Mouse (Mus musculus) c-Kit-positive CD71-positive TER-119-negative erythroid progenitor cells, embryonic 14.5 days (primary cell): Measurements from ENCODE around the gene Spry2.

ENCODE experiments used
- DNase-seq: peaks from one replicate; pipeline ENCODE4 v3.0.0-alpha.2; 2013; ENCODE audit warnings: low read depth

Spry2 gene

DNA sequence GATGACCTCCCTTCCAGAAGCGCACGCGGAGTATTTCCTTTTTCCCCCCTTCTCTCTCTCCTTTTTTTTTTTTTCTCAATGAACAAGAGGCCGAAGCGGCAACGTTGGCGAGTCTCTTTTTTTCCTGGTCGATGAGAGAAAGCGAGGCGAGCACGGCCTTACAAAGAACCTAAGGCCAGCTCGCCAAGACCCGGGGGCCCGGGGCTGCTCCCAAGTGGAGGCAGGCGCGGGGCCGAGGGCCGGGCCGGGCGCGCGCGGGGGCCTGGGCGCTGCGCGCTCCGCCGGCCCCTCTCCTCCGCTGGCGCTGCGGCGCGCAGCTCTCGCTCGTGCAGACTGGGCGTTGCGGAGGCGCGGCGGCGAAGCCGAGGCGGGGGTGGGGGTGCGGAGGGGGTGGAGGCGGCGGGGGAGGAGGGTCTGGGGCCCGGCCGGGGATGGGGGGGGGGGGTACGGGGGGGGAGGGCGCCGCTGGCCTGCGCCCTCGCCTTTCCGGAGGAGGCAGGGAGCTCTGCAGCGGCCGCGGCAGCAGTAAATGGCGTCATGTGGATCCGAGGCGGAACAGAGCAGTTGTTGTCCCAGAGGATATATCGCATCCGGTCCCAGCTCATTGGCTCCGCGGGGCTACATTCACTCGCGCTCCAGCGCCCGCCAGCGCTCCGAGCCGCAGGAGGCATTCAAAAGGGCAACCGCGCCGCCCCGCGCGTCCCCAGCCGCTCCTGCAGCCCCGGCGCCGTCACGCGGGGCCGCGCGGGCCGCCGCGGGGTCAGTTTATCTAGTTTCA lies at the start of gene Spry2:
TSS of gene Spry2 (minus strand) at position 29 of the 778 bp plus-strand sequence.
- peak; percentile 50 for DNase-seq

DNA sequence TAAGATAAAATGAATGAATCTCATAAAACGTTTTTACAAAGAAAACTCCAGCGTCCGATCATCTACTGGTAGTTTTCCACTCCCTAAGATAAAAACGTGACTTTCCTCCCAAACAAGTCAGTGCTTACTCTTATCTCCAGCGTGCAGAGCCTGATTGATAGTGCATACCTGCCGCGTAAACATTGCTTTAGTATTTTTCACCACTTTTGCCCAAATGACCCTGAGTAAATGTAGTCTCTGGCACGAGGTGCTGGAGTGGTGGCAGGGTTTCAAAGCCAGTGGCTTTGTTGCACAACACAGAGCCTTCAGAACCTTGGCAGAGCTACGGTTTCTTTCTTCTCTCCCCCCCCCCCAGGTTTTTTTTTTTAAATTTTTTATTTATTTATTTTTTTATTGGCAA lies 44.7 kb upstream of the Spry2 start:
- DNase-seq: no peak

GRCm38 (mm10) chr14:105926726-105927125 lies 30.1 kb upstream of the Spry2 start:
- no peak for DNase-seq

- DNase-seq: no peak
Measured at GRCm38 (mm10) chr14:105925305-105925704, 28.7 kb upstream of the Spry2 start.

- no peak for DNase-seq
Measured at GRCm38 (mm10) chr14:105924712-105925111, 28.1 kb upstream of the Spry2 start.

- no peak for DNase-seq
Measured at GRCm38 (mm10) chr14:105922874-105923273, 26.3 kb upstream of the Spry2 start.

DNA sequence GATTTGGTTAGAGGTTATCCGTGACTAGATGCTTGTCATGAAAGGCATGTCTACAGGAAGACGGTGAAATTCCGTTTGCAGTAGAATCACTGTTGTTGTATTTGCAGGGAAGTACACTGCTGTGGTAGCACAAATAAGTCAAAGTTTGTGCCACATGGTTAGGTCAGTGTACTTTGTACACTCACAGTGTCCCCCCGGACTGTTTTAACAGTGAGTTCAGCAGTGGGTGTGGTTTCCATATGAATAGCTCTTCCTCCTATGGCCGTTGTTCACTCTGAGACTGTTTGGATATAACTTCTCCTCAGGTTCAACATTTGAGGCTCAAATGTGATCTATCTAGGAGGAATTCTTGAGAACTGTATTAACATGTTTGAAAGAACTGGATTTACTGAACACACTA lies 25.8 kb upstream of the Spry2 start:
- no peak for DNase-seq

- DNase-seq: no peak
Measured at GRCm38 (mm10) chr14:105921217-105921695, 24.6 kb upstream of the Spry2 start.

DNA sequence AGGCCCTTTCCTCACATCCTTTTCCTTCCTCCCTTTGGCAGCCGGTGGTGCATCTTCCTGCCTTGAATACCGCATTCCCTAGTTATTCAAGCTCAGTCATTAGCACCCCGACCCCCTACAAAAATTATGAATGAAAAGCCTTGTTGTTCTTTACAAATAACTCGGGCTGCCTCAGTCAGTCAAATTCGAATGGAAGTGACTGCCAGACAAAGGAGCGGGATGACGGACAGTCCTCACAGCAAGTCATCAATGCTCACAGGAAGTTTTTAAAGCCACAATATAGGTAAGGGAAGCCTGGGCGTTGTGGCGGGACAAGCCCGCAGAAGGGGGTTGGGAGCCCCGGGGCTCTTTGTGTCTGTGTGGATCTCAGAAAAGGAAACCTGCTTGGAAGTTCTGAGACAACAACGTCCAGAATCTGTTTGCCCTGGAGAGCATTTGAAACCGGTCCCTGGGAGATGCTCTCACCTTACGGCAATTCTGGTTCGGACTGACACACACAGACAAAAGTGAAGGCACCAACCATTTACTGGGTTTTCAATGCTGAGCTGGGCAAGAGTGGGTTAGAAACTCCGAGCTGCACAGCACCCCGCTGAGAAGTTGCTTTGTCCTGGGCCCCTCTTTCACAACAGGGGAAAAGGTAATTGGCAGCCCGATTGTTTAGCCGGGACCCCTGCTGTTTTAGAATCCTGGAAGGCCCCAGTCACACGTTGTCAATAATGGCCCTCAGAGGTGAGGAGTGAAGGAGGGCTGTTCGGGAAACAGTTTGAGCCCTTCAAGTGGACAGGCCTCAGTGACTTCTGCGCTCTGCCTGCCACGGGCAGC lies 24.0 kb upstream of the Spry2 start:
- DNase-seq: no peak

DNA sequence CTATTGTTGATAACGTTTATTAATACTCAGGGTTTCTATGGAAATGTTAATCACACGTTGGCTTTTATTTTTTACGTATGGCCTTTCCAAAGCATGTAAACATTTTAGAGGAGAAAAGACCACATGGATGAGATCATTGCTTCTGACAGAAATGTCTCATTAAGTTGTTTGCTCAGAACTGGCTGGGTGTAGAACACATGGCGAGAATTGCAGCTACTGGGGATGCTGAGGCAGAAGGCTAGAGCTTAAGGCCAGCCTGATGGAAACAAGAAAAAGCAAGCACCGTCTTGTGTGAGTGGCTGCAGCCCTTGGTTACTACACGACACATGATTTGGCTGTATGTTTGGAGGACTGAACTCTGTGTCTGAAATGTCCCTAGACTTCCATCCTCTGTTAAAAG lies 10.6 kb upstream of the Spry2 start:
- DNase-seq: no peak

DNA sequence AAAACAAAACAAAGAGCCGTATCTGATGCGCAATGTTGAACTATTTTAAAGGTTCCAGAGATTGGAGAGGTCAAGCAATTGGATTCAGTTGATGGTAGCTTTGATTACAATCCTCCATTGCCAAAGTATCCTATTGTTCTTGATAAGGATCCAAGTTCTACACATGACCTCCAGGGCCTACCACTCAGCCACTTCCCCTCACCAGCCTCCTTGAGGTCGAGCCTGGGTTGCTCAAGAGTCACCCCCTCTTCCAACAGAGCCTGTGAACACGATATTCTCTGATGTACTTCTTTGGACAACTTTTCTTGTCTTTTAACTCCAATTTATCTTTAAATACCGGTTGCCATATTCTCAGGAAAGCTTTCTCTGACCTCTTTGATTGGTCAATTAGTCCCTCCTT lies 9.3 kb upstream of the Spry2 start:
- DNase-seq: no peak

- DNase-seq: no peak
Measured at GRCm38 (mm10) chr14:105905509-105905908, 8.9 kb upstream of the Spry2 start.

DNA sequence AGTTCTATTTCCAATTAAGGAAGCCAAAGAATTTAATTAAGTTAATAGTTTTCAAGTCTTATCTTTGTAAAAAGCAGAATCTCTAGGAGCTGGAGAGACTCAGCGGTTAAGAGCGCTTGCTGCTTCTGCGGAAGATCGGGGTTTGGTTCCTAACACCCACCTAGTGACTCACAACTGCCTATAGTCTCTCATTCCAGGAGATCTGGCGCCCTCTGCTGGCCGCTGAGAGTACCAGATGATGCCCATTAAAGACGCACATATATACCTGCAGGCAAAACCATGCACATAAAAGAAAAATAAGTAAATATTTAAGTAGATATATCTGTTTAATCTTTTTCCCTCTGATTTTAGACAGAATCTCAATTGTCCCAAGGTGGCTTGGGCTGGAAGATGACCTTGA lies 6.2 kb upstream of the Spry2 start:
- DNase-seq: peak; percentile 56

DNA sequence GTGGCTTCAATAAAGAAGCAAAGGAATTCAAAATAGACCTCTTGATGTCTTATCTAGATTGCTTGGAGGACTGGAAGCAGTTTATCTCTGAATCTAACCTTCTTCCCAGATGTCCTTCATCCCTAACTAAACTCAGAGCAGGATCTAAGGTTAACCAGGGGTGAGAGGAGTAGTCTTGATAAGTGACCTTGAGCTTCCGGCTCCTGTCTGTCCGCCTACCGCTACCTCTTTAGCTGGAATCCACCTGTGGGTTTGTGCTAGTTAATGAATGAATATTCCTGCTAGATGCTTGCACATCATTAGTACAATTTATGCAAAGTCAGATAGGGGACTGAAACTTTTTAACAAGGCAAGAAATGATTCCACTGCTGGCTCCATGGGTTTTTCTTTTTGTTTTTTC lies 4.2 kb upstream of the Spry2 start:
- DNase-seq: no peak

DNA sequence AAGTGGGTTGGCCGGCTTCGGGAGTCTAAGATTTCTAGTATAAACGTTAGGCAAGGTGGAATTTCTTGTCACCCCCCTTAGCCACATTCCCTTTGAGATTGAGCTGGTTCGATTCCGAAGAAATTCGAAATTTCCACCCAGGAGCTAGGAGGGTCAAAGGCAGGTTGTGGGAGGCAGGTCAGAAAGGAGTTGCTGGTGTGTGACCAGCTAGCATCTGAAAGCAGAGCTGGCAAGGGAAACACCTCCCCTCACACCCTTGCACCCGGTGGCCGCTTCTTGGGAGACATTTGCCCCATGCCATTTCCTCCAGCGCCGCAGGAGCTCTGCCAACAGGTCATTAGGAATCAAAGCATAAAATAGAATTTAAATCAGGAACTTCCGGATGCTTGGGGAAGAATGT lies 2.5 kb upstream of the Spry2 start:
- DNase-seq: no peak

DNA sequence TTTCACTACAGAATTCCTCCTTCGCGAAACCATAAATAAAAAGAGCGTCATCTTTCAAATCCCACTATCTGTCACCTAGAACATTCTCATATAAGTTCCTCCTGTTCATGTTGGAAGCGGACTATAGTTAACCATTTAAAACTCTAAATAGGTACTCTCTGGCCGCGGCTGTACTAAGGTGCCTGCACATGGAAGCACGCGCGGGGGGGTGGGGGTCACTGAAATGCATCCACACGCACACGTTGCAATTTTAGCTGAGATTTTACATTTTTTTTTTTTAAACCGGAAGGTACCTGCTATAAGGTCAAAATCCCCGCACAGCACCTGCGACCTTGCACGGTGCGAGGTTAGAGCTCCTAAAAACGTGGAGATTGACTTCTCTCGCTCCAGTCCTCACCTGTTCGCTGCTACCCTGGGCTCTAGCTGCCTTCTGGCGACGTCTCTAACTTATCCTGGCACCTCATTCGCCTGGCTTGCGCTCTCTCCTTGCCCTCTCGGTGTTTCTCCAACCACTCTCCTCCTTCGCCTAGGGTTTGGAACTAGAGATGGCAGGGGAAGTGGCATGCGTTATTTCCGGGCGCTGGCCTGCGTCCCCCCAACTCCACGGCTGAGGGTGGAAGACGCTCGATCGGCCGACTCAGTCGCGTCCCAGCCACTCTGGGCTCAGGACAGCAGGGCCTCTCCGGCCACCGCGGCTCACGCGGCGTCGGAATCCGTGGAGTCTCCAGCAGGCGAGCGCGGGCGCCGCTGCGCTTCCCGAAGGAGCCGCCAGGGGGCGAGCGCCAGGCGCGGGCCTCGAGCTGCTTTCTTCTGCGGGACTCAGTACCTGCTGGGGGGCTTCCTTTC lies 1.9 kb upstream of the Spry2 start:
- peak; percentile 34 for DNase-seq

GRCm38 (mm10) chr14:105897569-105898101 lies 1.0 kb upstream of the Spry2 start:
- no peak for DNase-seq

DNA sequence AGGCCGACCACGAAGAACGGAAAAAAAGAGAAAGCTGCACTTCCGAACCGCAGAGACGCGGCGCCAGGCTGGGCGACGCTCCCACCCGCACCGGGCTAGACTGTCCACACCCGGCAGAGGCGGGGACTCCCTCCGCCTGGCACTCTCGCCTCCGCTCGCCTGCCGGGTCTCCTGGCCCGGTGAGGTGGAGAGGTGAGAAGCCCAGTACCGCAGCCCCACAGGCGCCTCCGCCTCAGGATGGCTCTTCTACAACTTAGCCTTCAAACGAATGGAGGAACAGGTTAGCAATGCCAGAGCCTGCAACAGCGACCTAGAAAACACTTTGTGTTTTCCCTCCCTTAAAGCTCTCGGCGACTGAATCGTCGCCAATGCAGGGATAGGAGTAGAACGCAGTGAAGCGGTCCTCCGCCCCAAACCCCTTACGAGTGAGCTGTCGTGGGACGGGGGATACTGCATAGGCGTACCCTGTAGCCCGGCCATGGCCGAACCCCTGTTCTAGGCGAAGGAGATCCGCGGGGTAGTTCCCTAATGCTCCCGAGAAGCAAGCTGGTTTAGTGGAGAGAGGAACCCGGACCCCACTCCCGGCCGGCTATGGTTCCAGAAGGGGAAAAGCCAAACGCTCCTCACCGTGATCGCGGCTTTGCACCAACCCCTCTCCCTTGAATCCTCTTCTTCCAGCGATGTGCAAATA lies 513 bp downstream of the Spry2 start:
- peak; percentile 24 for DNase-seq

- DNase-seq: no peak
Measured at GRCm38 (mm10) chr14:105894971-105895873, 1.4 kb downstream of the Spry2 start.

DNA sequence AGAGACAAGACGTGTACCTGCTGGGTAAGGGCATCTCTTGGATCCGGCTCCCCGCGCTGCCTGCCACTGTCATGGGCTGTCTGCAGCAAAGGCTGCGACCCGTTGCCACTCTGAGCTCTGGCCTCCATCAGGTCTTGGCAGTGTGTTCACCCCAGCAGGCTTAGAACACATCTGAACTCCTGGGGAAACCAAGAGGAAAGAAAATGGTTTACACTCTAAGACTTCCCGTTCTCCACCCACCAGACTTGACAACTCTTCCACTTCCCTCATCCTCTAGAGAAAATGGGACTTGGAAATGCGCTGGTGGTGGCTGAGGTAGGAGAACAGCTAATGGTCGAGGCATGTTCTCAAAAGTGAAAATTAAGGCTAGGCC lies 3.0 kb downstream of the Spry2 start:
- no peak for DNase-seq
